Mouse (Mus musculus): ENCODE results near the gene Gimap4. TPM values are rescaled to one million over a fixed set of nuclear protein-coding genes. Genes with fewer than 3 reads are reported as not detected.

The Gimap4 gene
- total and polyA plus RNA-seq, 3 experiments: 113 to 264 (median 203) TPM

GRCm38 (mm10) chr6:48698066-48698856 lies 13.9 kb downstream of the Gimap4 start:
- Histone ChIP-seq H3K27ac (ENCODE audit: insufficient read depth, low read depth) (peak overlapping the region; percentile 98), H3K9me3 (replicated peaks; ENCODE audit: low read length) (peaks cover 31% of the 10 kb centered on the region), H3K36me3 (replicated peaks in 1 of 2; ENCODE audit: control insufficient read depth in 1 of 2, insufficient read depth in 1 of 2, low read length in 1 of 2) (peaks cover 27 to 52% of the 10 kb centered on the region in 2 experiments), H3K27me3 (replicated peaks) (no peaks in the 10 kb centered on the region), H3K4me3 (replicated peaks in 1 of 3; ENCODE audit: low read depth in 2 of 3, low read length in 2 of 3, poor library complexity in 1 of 3) (peak overlapping the region; percentile 19 to 45 (median 26)), H3K79me2 (replicated peaks; ENCODE audit: control insufficient read depth, extremely low read depth, insufficient read depth, poor library complexity, severe bottlenecking) (peaks cover 6% of the 10 kb centered on the region), H3K4me2 (ENCODE audit: insufficient read depth, low read depth, poor library complexity, severe bottlenecking) (peak overlapping the region; percentile 63), H3K4me1 (ENCODE audit: control insufficient read depth in 1 of 2, insufficient read depth in 2 of 2) (peaks cover 29 to 70% of the 10 kb centered on the region in 2 experiments), H3K9ac (ENCODE audit: insufficient read depth, low read depth) (peak overlapping the region; percentile 64)
- in situ Hi-C loops (cut with MboI; ENCODE audit: low pct_ligation_motif_present, low pct_unique_long_range_greater_than_20kb, low sequenced_read_pairs) (no loop called here), dilution Hi-C loops (cut with MboI; ENCODE audit: extremely low pct_ligation_motif_present, extremely low pct_unique_long_range_greater_than_20kb, low sequenced_read_pairs) (no loop called here)
- TF ChIP-seq MAX (IDR thresholded peaks at IDR 0.05; ENCODE audit: low read length) (peak; percentile 45), UBTF (IDR thresholded peaks at IDR 0.05; ENCODE audit: low read depth, low read length) (no peak), USF1 (IDR thresholded peaks at IDR 0.05; ENCODE audit: low read depth, low read length) (peak; percentile 56), POLR2A (IDR thresholded peaks at IDR 0.05; ENCODE audit: low read depth, low read length) (peak; percentile 41), MYC (IDR thresholded peaks at IDR 0.05; ENCODE audit: low read depth, low read length) (0 out of 2 replicates have a peak, but pooled peaks have one; percentile 40), TCF12 (IDR thresholded peaks at IDR 0.05; ENCODE audit: low read depth, low read length) (peak; percentile 49), NRF1 (IDR thresholded peaks at IDR 0.05; ENCODE audit: low read depth, low read length) (no peak), EP300 (IDR thresholded peaks at IDR 0.05; ENCODE audit: low read length) (peak; percentile 28; the same call in 1 of the 2 replicates), PAX5 (IDR thresholded peaks at IDR 0.05; ENCODE audit: low read length) (no peak), CTCF (conservative IDR thresholded peaks at IDR 0.05 in 1 of 2, IDR thresholded peaks at IDR 0.05 in 1 of 2; ENCODE audit: low read depth in 2 of 2, low read length in 2 of 2) (no peak), ELF1 (IDR thresholded peaks at IDR 0.05; ENCODE audit: low read depth, low read length) (0 out of 2 replicates have a peak, but pooled peaks have one; percentile 6), MEF2A (IDR thresholded peaks at IDR 0.05; ENCODE audit: borderline replicate concordance, low read depth, low read length) (no peak), RAD21 (IDR thresholded peaks at IDR 0.05; ENCODE audit: low read depth, low read length) (no peak), CHD1 (IDR thresholded peaks at IDR 0.05; ENCODE audit: low read depth, low read length) (0 out of 2 replicates have a peak, but pooled peaks have one; percentile 47), USF2 (conservative IDR thresholded peaks at IDR 0.05; ENCODE audit: low read depth, low read length) (peak; percentile 41; the same call in 1 of the 2 replicates), ZMIZ1 (IDR thresholded peaks at IDR 0.05; ENCODE audit: low read depth, low read length) (no peak), E2F4 (IDR thresholded peaks at IDR 0.05; ENCODE audit: insufficient replicate concordance, low read depth, low read length) (no peak), KAT2A (IDR thresholded peaks at IDR 0.05; ENCODE audit: insufficient replicate concordance, low read length) (no peak), ZC3H11A (IDR thresholded peaks at IDR 0.05; ENCODE audit: low read depth, low read length) (no peak), POLR2AphosphoS2 (IDR thresholded peaks at IDR 0.05; ENCODE audit: low read depth, low read length) (no peak), JUN (IDR thresholded peaks at IDR 0.05; ENCODE audit: insufficient read depth, low read depth, low read length) (no peak), TBP (conservative IDR thresholded peaks at IDR 0.05; ENCODE audit: low read depth, low read length) (peak; percentile 69), NELFE (IDR thresholded peaks at IDR 0.05; ENCODE audit: low read depth, low read length) (no peak), CHD2 (IDR thresholded peaks at IDR 0.05; ENCODE audit: low read length) (no peak), IRF4 (IDR thresholded peaks at IDR 0.05; ENCODE audit: low read depth, low read length) (no peak), HCFC1 (IDR thresholded peaks at IDR 0.05; ENCODE audit: low read depth, low read length) (no peak), BHLHE40 (IDR thresholded peaks at IDR 0.05; ENCODE audit: low read depth, low read length) (peak; percentile 63; the same call in 1 of the 2 replicates), GABPA (IDR thresholded peaks at IDR 0.05; ENCODE audit: insufficient replicate concordance, low read depth, low read length) (no peak), ETS1 (conservative IDR thresholded peaks at IDR 0.05; ENCODE audit: low read depth, low read length) (no peak; the same call in 1 of the 2 replicates), RCOR1 (conservative IDR thresholded peaks at IDR 0.05; ENCODE audit: low read depth, low read length) (no peak), MXI1 (IDR thresholded peaks at IDR 0.05; ENCODE audit: low read depth, low read length) (no peak), MAZ (IDR thresholded peaks at IDR 0.05; ENCODE audit: low read depth, low read length) (no peak), JUND (conservative IDR thresholded peaks at IDR 0.05; ENCODE audit: low read depth, low read length) (no peak), SMC3 (IDR thresholded peaks at IDR 0.05; ENCODE audit: low read depth, low read length) (no peak), SIN3A (IDR thresholded peaks at IDR 0.05; ENCODE audit: low read length) (no peak), MAFK (IDR thresholded peaks at IDR 0.05; ENCODE audit: insufficient replicate concordance, low read length) (no peak), ZNF384 (IDR thresholded peaks at IDR 0.05; ENCODE audit: low read depth, low read length) (no peak), ZKSCAN1 (IDR thresholded peaks at IDR 0.05; ENCODE audit: borderline replicate concordance, low read depth, low read length) (no peak)
- DNase-seq (ENCODE audit: extremely low read depth): no peak
